Mouse (Mus musculus): Measurements from ENCODE around the gene Dguok.

Gene Dguok

GRCm38 (mm10) chr6:83506258-83507167 lies at the start of gene Dguok:
Gene Dguok, minus strand, starts transcription at chr6:83506969.
- DNase-seq (ENCODE audit: extremely low spot score, low read depth, low spot score) = peak; percentile 96

DNA sequence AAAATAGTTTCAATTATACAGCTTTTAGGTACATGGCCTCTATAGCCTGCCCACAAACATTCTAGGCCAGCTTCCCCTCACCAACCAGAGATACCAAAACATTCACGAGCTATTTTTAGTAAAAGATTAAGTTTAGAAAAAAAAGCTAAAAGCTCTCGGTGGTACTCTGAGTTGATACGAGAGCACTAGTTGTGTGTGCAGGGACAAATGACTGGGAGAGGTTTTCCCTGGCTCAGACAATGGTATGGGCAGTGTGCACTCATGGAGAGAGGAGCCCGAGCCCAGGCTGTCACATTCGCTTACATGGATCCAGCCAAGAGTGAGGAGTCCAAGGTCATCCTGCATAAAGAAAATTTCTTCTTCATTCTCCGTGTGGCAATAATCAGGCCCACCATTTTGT lies 49.2 kb upstream of the Dguok start:
- no peak for DNase-seq (ENCODE audit: extremely low spot score, low read depth, low spot score)

DNA sequence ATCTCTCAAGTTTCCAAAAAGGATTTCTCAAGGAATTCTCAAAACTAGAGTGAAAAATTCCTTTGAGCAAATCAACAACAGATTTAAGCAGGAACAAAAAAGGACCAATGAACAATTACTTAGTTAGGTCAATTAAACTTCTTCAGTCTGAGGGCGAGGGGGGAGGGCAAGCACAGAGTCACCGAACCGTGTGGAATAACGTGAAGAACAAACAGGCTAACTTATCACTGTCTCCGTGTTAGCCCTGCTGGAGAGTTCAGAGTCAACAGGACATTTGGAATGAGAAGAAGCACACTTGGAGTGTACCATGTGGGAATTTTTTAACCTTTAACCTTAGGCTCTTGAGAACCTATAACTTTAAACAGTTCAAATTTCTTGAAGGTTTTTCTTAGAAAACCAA lies 41.6 kb upstream of the Dguok start:
- no peak for DNase-seq (ENCODE audit: extremely low spot score, low read depth, low spot score)

- no peak for DNase-seq (ENCODE audit: extremely low spot score, low read depth, low spot score)
These were observed 39.0 kb upstream of the Dguok start for GRCm38 (mm10) chr6:83545778-83546177.

DNA sequence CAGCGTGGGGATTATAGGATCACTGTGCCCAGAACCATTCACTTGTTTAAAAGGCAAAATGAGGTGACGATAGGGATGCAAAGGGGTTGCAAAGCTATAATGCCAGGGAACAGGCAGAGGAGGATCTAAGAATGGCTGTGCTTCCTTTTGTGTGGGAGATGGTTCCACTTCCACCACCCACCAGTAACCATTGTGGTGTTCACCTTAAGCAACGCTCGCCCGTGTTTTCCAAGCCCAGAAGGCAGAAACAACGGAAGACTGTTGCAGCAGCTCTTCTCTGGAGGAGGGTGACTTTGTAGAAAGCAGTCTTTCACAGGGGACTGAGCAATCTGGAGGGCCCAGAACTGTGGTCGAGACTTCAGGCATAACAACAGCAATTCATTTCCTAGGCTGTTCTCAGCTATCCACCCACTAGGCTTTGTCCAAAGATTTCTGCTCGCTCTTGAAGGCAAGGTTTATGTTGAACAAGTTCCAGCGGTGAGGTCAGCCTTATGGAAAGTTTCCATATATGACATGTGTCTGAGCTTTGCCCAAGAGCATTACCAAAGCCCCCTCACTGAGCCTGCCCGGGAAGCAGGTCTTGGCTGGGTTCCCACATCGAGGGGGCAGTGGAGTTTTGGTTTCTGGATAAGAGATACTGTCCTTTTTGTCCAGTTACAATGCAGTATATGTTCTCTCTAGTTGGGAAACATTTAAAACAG lies 35.1 kb upstream of the Dguok start:
- no peak for DNase-seq (ENCODE audit: extremely low spot score, low read depth, low spot score)

- no peak for DNase-seq (ENCODE audit: extremely low spot score, low read depth, low spot score)
These were observed 33.2 kb upstream of the Dguok start for GRCm38 (mm10) chr6:83540017-83540416.

- DNase-seq (ENCODE audit: extremely low spot score, low read depth, low spot score) = no peak
These were observed 30.0 kb upstream of the Dguok start for GRCm38 (mm10) chr6:83536795-83537059.

GRCm38 (mm10) chr6:83536028-83536794 lies 29.4 kb upstream of the Dguok start, which contains the start of gene Actg2:
Gene Actg2, minus strand, starts transcription at chr6:83536265.
- DNase-seq (ENCODE audit: extremely low spot score, low read depth, low spot score) = no peak

GRCm38 (mm10) chr6:83532608-83533007 lies 25.8 kb upstream of the Dguok start:
- DNase-seq (ENCODE audit: extremely low spot score, low read depth, low spot score) = no peak

DNA sequence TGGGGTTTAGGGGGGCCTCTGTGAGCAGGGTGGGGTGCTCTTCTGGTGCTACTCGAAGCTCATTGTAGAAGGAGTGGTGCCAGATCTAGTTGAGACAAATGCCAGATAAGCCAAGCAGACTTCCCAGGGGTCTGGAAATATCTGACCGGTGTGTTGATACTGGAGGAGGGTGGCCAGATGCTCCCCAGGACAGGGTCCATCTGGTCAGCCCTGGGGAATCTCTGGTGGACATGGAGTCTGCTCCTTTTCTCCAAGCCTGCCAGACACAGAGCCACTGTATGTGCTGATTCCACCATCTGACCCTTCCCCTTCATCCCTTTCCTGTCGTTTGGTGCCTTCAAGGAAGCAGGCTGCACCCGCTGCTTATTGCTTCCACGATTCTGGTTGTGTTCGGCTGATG lies 16.4 kb upstream of the Dguok start:
- no peak for DNase-seq (ENCODE audit: extremely low spot score, low read depth, low spot score)

GRCm38 (mm10) chr6:83521784-83522183 lies 15.0 kb upstream of the Dguok start:
- DNase-seq (ENCODE audit: extremely low spot score, low read depth, low spot score) = no peak

DNA sequence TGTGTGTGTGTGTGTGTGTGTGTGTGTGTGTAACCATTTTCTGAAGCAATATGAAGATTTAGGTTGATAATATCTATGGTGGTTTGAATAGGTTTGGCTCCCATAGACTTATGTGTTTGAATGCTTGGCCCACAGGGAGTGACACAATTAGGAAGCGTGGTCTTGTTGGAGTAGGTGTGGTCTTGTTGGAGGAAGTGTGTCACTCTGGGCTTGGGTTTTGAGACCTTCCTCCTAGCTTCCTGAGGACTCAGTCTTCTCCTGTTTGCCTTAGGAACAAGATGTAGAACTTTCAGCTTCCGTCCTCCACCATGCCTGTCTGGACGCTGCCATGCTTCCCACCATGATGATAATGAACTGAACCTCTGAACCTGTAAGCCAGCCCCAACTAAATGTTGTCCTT lies 11.9 kb upstream of the Dguok start:
- no peak for DNase-seq (ENCODE audit: extremely low spot score, low read depth, low spot score)

DNA sequence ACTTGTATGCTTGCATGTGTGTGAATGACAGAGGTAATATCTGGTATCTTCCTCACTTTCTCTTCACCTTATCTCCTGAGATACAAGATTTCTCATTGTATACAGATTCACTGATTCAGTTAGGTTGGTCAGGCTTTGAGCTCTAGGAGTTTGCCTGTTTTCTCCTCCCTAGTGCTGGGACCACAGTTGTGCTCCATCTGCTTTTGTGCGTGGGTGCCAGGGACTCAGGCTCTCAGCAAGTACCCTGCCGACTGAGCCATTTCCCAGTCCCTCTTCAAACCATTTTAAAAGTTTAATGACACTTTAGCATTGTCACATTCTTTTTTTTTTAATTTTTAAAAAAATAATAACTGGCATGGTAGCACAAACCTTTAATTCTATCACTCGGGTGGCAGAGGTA lies 8.4 kb upstream of the Dguok start:
- no peak for DNase-seq (ENCODE audit: extremely low spot score, low read depth, low spot score)

DNA sequence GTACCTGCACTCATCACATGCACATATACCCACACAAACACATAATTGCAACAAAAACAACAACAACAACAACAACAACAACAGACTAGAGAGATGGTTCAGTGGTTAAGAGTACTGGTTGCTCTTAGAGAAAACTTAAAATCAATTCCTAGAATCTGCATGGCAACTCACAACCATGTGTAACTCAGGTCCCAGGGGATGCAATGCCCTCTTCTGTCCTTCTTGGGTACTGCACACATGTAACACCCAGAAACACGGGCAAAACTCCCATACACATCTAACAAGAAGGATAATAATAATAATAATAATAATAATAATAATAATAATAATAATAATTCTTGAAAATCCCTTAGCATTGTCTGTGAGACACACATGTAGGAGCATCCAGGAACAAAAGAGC lies 5.7 kb upstream of the Dguok start:
- peak; percentile 33 for DNase-seq (ENCODE audit: extremely low spot score, low read depth, low spot score)

DNA sequence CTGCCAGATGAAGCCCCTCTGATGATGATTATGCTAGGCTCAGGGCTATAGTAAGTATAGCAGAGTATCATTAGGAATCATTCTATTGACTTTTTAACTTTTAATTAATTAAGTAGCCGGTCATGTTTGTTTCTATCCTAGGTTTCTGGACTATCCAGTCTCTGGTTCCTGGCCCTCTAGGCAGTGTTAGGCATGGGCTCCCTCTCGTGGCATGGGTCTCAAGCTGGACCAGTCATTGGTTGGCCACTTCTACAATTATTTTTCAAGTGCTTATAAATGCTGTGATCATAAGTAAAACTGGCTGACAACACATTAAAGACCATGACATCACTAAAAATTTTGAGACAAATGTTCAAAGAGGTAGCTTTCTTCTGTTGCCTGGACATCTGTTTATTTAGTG lies 3.4 kb upstream of the Dguok start:
- no peak for DNase-seq (ENCODE audit: extremely low spot score, low read depth, low spot score)

DNA sequence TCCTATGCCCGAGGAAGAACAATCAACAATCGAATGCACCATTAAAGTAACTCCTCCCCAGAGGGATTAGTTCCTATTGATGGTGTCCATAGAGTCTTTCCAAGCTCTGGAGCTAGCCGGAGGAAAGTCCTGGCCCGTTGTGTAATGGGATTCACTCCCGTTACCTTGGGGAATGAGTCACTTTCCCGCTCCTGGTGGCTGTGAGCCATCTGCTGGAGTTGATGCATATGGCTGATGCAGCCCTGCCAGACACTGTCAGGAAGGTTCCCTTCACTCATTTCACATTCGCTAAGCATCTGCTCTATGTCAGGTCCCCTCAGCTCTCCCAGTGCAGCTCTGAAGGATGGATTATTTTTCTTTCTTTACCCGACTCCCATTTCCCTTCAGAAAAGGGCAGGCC lies 2.7 kb upstream of the Dguok start:
- no peak for DNase-seq (ENCODE audit: extremely low spot score, low read depth, low spot score)

DNA sequence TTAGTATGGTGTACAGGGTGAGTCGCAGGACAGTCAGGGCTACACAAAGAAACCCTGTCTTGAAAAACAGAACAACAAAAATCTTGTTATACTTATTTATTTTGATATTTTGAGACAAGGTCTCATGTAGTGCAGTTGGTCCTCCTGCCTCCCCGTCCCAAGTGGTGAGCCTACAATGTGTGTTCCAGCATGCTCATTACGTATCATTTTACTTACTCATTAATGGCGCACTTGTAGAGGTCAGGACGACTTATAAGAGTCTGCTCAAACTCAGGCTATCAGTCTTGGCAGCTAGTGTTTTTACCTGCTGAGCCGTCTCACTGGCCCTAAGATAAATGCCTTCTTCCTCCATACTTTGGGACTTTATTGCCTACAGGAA lies 388 bp upstream of the Dguok start:
- DNase-seq (ENCODE audit: extremely low spot score, low read depth, low spot score) = no peak

DNA sequence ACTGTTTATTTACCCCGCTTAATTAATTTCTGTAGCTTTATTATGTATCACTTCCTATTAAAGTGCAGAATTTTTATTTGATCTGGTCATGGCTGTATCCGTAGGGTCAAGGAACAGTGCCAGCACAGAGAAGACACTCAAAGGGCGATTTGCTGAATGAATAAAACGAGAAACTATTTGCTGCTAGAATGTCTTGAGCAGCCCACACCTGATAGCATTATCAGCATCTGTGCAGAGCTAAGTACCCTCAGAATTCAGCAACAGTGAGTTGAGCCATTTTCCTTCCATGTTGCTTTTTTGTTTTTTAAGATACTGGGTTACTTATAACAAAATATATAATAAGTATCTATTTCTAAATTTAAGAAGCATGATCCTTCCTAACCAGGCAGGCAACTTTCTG lies 1.2 kb downstream of the Dguok start:
- no peak for DNase-seq (ENCODE audit: extremely low spot score, low read depth, low spot score)

- no peak for DNase-seq (ENCODE audit: extremely low spot score, low read depth, low spot score)
These were observed 3.4 kb downstream of the Dguok start for GRCm38 (mm10) chr6:83503361-83503760.

DNA sequence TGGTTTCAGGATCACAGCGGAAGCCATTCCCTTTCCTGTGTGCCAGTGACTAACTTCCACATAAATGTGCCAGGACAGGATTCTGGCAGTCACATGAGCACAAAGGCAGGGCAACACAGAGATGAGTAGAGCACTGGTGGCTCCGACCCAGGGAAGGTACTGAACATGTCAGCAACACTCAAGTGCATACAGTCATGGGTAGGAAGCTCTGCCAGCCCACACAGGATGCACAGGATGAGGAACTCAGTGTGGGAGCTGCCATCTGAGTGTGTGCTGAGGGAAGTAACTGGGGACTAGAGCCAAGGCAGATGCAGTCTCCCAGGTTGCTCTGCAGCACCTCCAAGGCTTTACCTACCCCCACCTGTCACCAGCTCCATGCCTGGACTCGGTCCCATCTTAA lies 4.1 kb downstream of the Dguok start:
- no peak for DNase-seq (ENCODE audit: extremely low spot score, low read depth, low spot score)

- no peak for DNase-seq (ENCODE audit: extremely low spot score, low read depth, low spot score)
These were observed 5.1 kb downstream of the Dguok start for GRCm38 (mm10) chr6:83501524-83502310.

Data from hindlimb bud, embryonic 11.5 days (tissue).